Mouse (Mus musculus): ENCODE data around the gene Tm6sf2. TPM values are rescaled to one million over a fixed set of nuclear protein-coding genes. Genes with fewer than 3 reads are reported as not detected.

Tm6sf2 gene
- total and polyA plus RNA-seq, 2 experiments from 2014 or later, result 0.56 to 3.0 TPM

DNA sequence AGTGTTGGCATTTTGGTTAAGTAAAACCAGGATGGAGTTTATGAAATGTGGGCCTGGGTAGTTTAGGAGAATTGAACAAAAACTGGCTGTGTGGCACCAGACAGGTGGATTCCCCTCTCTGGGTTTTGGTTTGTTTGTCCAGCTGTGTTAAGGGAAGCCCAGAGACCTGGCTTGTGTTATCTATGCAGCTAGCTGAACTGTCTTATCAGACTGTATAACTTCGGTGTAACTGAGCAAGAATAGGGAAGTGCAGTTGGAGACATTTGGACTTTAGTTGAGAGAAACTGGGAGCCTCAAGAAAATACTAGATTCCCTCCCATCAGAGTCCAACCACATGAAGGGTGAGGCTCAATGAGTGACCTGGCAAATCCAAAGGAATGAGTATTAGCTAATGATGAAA, 958 bp downstream of the Tm6sf2 start:
- Histone ChIP-seq H3K36me3 (ENCODE audit: insufficient read depth) (peaks cover 36% of the 10 kb centered on the region), H3K4me3 (ENCODE audit: low read depth, low read length) (no peak overlapping the region)
- 89% methylated on average over 1 of the region's 1 CpGs for WGBS

DNA sequence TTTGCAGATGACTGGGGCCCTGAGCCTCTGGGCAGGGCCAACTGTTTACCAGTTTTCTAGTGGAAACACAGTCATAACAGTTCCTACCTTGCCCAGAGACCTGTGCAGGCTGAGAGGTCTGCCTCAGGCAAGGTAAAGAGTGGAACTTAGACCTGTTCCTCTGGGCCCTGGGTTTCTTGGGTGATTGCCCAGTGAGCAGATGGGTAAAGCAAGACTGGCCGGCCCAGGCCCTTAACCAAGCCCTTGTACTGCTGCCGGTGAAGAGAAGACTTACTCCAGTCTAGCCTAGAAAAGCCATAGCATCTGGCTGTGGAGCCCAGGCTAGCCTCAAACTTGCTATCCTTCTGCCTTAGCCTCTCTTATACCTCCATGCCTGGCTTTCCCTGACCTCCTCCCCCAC, 9.3 kb downstream of the Tm6sf2 start:
- Histone ChIP-seq H3K9me3 (ENCODE audit: low read length) (no peaks in the 10 kb centered on the region), H3K4me2 (ENCODE audit: low read depth) (no peak overlapping the region), H3K9ac (no peak overlapping the region), H3K27me3 (ENCODE audit: insufficient read depth, low read length) (peaks cover 44% of the 10 kb centered on the region), H3K36me3 (ENCODE audit: insufficient read depth) (peaks cover 3% of the 10 kb centered on the region; the same call in 1 of the 2 replicates), H3K27ac (ENCODE audit: low read depth, low read length) (no peak overlapping the region), H3K4me3 (ENCODE audit: low read depth, low read length) (no peak overlapping the region), H3K4me1 (ENCODE audit: insufficient read depth) (peaks cover 12% of the 10 kb centered on the region; the same call in 1 of the 2 replicates)
- no peak for TF ChIP-seq CTCF (IDR thresholded peaks at IDR 0.05; ENCODE audit: low read depth)
- DNase-seq (no peak), ATAC-seq (no peak)
- WGBS, result 87% methylated on average over 2 of the region's 2 CpGs

More for the DNA sequence above, 958 bp downstream of the Tm6sf2 start:
- no peaks in the 10 kb centered on the region for H3K9me3 ChIP-seq (ENCODE audit: low read length)
- no peak overlapping the region for H3K4me2 ChIP-seq (ENCODE audit: low read depth)
- H3K4me1 ChIP-seq (ENCODE audit: insufficient read depth), result no peaks in the 10 kb centered on the region
- H3K9ac ChIP-seq, result no peak overlapping the region
- no peak for TF ChIP-seq CTCF (IDR thresholded peaks at IDR 0.05; ENCODE audit: low read depth)
- ATAC-seq (no peak), DNase-seq (no peak)
- no peaks in the 10 kb centered on the region for H3K27me3 ChIP-seq (ENCODE audit: insufficient read depth, low read length)
- no peak overlapping the region for H3K27ac ChIP-seq (ENCODE audit: low read depth, low read length)

DNA sequence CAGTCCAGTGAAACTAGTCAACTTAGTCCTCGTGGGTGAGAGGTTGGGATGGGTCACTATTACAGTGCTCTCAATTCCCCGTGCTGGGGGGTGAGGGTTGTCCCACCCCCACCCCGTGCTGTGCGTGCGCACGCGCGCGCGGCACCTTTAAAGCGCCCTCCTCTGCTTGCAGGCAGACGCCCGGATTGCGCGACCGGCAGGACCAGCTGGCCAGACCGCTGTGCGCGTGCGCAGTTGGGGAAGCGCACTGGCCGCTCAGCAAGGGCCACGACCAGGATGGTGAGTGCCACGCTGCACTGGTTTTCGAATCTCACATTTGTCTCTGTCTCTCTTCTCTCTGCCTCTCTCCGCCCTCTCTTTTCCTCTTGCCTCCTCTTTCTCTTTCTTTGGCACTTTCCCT, 10.6 kb downstream of the Tm6sf2 start, which contains the start of gene Hapln4:
TSS of gene Hapln4 (plus strand) at position 173 of the 400 bp plus-strand sequence.
- no peak for TF ChIP-seq CTCF (IDR thresholded peaks at IDR 0.05; ENCODE audit: low read depth)
- no peaks in the 10 kb centered on the region for H3K9me3 ChIP-seq (ENCODE audit: low read length)
- ATAC-seq (no peak), DNase-seq (peak; percentile 51)
- peaks cover 52% of the 10 kb centered on the region for H3K27me3 ChIP-seq (ENCODE audit: insufficient read depth, low read length)
- H3K9ac ChIP-seq, result peak within 1 kb of the TSS; percentile 47
- peak within 1 kb of the TSS; percentile 95 for H3K4me2 ChIP-seq (ENCODE audit: low read depth)
- H3K4me1 ChIP-seq (ENCODE audit: insufficient read depth), result peaks cover 16% of the 10 kb centered on the region; the same call in 1 of the 2 replicates
- WGBS, result 3% methylated on average over 26 of the region's 26 CpGs
- no peaks in the 10 kb centered on the region for H3K36me3 ChIP-seq (ENCODE audit: insufficient read depth)
- H3K27ac ChIP-seq (ENCODE audit: low read depth, low read length), result no peak within 1 kb of the TSS
- H3K4me3 ChIP-seq (ENCODE audit: low read depth, low read length), result peak within 1 kb of the TSS; percentile 46

DNA sequence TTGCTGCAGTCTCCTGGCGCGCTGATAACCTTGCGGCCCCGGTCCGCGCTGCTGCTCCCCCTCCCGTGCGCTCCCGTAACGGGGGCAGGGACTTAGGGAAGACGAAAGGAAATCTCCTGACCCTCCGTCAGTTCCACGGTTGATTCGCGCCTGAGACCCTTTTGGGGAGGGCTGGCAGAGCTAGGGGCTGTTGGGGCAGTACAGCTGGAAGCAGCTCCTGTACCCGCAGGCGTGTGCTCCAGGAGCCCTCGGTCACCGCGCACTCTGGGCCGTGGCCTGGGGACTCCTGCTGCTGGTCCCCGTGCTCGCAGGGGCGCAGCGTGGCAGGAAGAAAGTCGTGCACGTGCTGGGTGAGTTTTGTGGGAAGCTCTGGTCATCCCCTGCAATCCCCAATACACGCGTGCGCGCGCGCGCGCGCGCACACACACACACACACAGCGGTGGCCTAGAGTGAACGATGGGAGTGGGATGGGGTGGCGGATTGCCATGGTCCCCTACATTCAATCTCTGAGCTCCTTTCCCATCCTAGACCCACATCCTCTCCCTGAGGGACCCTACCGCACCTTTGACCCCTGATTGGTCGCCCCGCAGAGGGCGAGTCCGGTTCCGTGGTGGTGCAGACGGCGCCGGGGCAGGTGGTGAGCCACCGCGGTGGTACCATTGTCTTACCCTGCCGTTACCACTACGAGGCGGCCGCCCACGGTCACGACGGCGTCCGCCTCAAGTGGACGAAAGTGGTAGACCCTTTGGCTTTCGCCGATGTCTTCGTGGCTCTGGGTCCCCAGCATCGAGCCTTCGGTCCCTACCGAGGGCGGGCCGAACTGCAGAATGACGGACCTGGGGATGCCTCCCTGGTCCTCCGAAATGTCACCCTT, 11.7 kb downstream of the Tm6sf2 start:
- H3K9me3 ChIP-seq (ENCODE audit: low read length), result no peaks in the 10 kb centered on the region
- peaks cover 20% of the 10 kb centered on the region; the same call in 1 of the 2 replicates for H3K4me1 ChIP-seq (ENCODE audit: insufficient read depth)
- no peak overlapping the region for H3K27ac ChIP-seq (ENCODE audit: low read depth, low read length)
- H3K27me3 ChIP-seq (ENCODE audit: insufficient read depth, low read length), result peaks cover 52% of the 10 kb centered on the region
- peak overlapping the region; percentile 47 for H3K9ac ChIP-seq
- H3K4me3 ChIP-seq (ENCODE audit: low read depth, low read length), result peak overlapping the region; percentile 46
- no peaks in the 10 kb centered on the region for H3K36me3 ChIP-seq (ENCODE audit: insufficient read depth)
- ATAC-seq, result no peak
- H3K4me2 ChIP-seq (ENCODE audit: low read depth), result peak overlapping the region; percentile 95
- DNase-seq, result peak; percentile 52
- WGBS, result 2% methylated on average over 71 of the region's 71 CpGs
- TF ChIP-seq CTCF (IDR thresholded peaks at IDR 0.05; ENCODE audit: low read depth), result peak; percentile 51

DNA sequence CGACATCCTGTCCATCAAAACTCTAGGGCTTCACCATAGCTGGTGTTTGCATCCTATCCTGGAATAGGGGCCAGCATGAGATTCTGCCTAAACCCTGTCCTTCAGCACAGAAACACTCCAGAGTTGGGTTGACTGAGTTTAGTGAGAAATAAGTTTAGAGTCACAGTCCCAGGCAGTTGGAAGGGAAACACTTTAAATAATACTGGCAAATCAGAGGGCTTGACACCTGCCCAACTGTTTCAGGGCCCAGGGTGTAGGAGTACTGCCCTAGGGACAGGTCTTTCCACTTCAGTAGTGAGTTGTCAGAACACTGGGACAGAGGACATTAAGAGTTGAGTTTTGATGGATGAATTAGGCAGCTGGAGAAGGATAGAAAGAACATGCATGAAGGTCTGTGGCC, 13.4 kb downstream of the Tm6sf2 start:
- WGBS, result 42% methylated on average over 1 of the region's 1 CpGs
- H3K4me3 ChIP-seq (ENCODE audit: low read depth, low read length), result no peak overlapping the region
- H3K4me2 ChIP-seq (ENCODE audit: low read depth), result no peak overlapping the region
- H3K9me3 ChIP-seq (ENCODE audit: low read length), result no peaks in the 10 kb centered on the region
- no peak for TF ChIP-seq CTCF (IDR thresholded peaks at IDR 0.05; ENCODE audit: low read depth)
- no peak overlapping the region for H3K9ac ChIP-seq
- H3K27ac ChIP-seq (ENCODE audit: low read depth, low read length), result no peak overlapping the region
- no peak for ATAC-seq
- peaks cover 52% of the 10 kb centered on the region for H3K27me3 ChIP-seq (ENCODE audit: insufficient read depth, low read length)
- DNase-seq, result no peak
- peaks cover 21% of the 10 kb centered on the region; the same call in 1 of the 2 replicates for H3K4me1 ChIP-seq (ENCODE audit: insufficient read depth)
- no peaks in the 10 kb centered on the region for H3K36me3 ChIP-seq (ENCODE audit: insufficient read depth)

DNA sequence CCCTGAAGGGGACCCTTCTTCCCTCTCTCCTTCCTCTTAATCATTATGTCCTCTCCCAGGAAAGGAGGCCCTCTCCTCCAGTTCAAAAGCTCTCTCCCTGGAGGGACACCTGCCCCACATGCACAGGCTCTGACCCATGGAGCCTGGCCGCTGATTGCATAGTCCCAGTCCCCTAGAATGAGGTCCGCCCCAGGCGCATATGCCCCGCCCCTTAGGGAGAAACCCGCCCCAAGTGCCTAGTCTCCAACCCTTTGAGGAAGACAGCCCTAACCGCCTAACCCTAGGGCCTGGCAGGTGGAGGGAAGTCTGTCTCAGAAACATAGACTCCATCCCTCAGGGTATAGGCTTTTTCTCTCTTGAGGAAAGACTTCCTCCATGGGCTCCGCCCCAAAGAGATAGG, 14.5 kb downstream of the Tm6sf2 start:
- H3K9ac ChIP-seq, result no peak overlapping the region
- ATAC-seq (no peak), DNase-seq (no peak)
- peaks cover 21% of the 10 kb centered on the region; the same call in 1 of the 2 replicates for H3K4me1 ChIP-seq (ENCODE audit: insufficient read depth)
- no peak for TF ChIP-seq CTCF (IDR thresholded peaks at IDR 0.05; ENCODE audit: low read depth)
- no peak overlapping the region for H3K4me2 ChIP-seq (ENCODE audit: low read depth)
- peaks cover 48% of the 10 kb centered on the region for H3K27me3 ChIP-seq (ENCODE audit: insufficient read depth, low read length)
- no peaks in the 10 kb centered on the region for H3K9me3 ChIP-seq (ENCODE audit: low read length)
- H3K4me3 ChIP-seq (ENCODE audit: low read depth, low read length), result no peak overlapping the region; the same call in 1 of the 2 replicates
- no peak overlapping the region for H3K27ac ChIP-seq (ENCODE audit: low read depth, low read length)
- WGBS, result 9% methylated on average over 7 of the region's 7 CpGs
- H3K36me3 ChIP-seq (ENCODE audit: insufficient read depth), result no peaks in the 10 kb centered on the region

All from forebrain, postnatal 0 days (tissue).